Mouse (Mus musculus) kidney, embryonic 16.5 days (tissue): ENCODE measurements at regions not wholly inside any gene's neighbourhood (a gene's known extent, or its start where the extent isn't known, plus 50 kb on each side); places are given as distances from the start of the nearest gene placed in this dataset.

Experiments
- ATAC-seq: fragments of 200-750 bp; cut with Nextera tagmentation; 2 replicates; pipeline ENCODE4 v1.8.0; 2017; ENCODE audit warnings: moderate TSS enrichment; ENCODE audit not compliant: low FRiP score, low TSS enrichment
- H3K27ac ChIP-seq: fragments of 300-500 bp; sonication (generic); 2 replicates; pipeline ENCODE4 v1.5.1; 2014; ENCODE audit warnings: low read length
- H3K27me3 ChIP-seq: fragments of 300-500 bp; sonication (generic); 2 replicates; pipeline ENCODE4 v1.6.1; 2014; ENCODE audit warnings: low read length, control low read depth, mixed read lengths; ENCODE audit not compliant: insufficient read depth
- H3K36me3 ChIP-seq: fragments of 300-500 bp; sonication (generic); 2 replicates; pipeline ENCODE4 v1.6.1; 2014; ENCODE audit warnings: low read length, control low read depth, mixed read lengths; ENCODE audit not compliant: insufficient read depth
- H3K4me1 ChIP-seq: fragments of 300-500 bp; sonication (generic); 2 replicates; pipeline ENCODE4 v1.6.1; 2014; ENCODE audit warnings: low read length, control low read depth, mixed read lengths; ENCODE audit not compliant: insufficient read depth
- H3K4me2 ChIP-seq: fragments of 300-500 bp; sonication (generic); replicated peaks from 2 replicates; pipeline ENCODE4 v1.6.1; 2014; ENCODE audit warnings: low read depth, low read length
- H3K4me3 ChIP-seq: fragments of 300-500 bp; sonication (generic); 2 replicates; pipeline ENCODE4 v1.5.1; 2014; ENCODE audit warnings: mild to moderate bottlenecking, low read length
- H3K9ac ChIP-seq: fragments of 300-500 bp; sonication (generic); replicated peaks from 2 replicates; pipeline ENCODE4 v1.6.1; 2014; ENCODE audit warnings: low read length
- H3K9me3 ChIP-seq: fragments of 300-500 bp; sonication (generic); 2 replicates; pipeline ENCODE4 v1.6.1; 2016; ENCODE audit warnings: low read length, control low read depth
- WGBS: fragments of 180-500 bp; shearing (Covaris S2); extraction: QIAGEN DNeasy Blood & Tissue Kit; methylation state at CpG from one replicate; pipeline ENCODE4 v1.1.7; 2014; 5-methylcytosine and 5-hydroxymethylcytosine counted together

DNA sequence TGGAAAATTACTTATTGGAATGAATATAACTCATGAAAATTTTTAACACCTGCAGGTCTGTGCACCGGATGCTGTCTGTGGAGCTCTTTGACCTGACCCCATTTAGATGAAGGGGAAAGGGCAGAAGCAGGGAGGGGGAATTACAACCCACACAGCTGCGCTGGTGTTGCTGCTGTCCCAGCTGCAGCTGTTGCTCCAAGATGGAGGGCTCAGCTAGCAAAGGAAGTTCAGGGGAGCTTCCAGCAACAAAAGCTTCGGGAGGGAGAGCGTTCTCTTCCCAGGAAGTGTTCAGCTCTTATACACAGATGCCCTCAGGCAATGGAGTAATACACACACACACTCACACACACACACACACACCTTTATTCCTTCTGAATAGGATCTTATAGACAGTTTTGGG, 219.6 kb downstream of the Car2 start:
- WGBS, result 19% methylated on average over 4 of the region's 4 CpGs
- no peaks in the 10 kb centered on the region for H3K36me3 ChIP-seq
- H3K27me3 ChIP-seq, result no peaks in the 10 kb centered on the region
- no peak for ATAC-seq
- no peak overlapping the region for H3K9ac ChIP-seq
- H3K4me1 ChIP-seq, result no peaks in the 10 kb centered on the region
- no peak overlapping the region for H3K27ac ChIP-seq
- H3K9me3 ChIP-seq, result no peaks in the 10 kb centered on the region
- no peak overlapping the region for H3K4me3 ChIP-seq
- no peak overlapping the region for H3K4me2 ChIP-seq

GRCm38 (mm10) chr3:15106281-15106680, 220.2 kb downstream of the Car2 start:
- H3K4me3 ChIP-seq, result no peak overlapping the region
- H3K4me1 ChIP-seq, result no peaks in the 10 kb centered on the region
- no peaks in the 10 kb centered on the region for H3K9me3 ChIP-seq
- H3K4me2 ChIP-seq, result no peak overlapping the region
- no peaks in the 10 kb centered on the region for H3K27me3 ChIP-seq
- 80% methylated on average over 6 of the region's 6 CpGs for WGBS
- H3K27ac ChIP-seq, result no peak overlapping the region
- no peak overlapping the region for H3K9ac ChIP-seq
- ATAC-seq, result no peak
- no peaks in the 10 kb centered on the region for H3K36me3 ChIP-seq

DNA sequence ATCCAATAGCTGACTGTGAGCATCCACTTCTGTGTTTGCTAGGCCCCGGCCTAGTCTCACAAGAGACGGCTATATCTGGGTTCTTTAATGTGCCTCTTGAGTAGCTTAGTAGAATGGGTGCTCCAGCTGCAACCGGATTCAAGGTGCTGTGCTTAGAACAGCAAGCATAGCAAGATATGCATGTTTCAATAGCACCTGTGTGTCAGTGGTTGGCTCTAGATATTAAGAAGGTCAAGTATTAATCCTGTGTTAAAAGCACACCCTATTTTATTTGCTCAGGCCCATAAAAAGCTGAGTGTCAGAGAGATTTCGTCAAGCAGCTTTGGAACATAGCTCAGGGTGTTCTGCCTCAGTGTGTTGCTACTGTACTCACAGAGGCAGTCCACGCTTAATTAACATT, 221.2 kb downstream of the Car2 start:
- Histone ChIP-seq H3K9ac (no peak overlapping the region), H3K4me2 (no peak overlapping the region), H3K9me3 (no peaks in the 10 kb centered on the region), H3K36me3 (no peaks in the 10 kb centered on the region), H3K4me1 (no peaks in the 10 kb centered on the region), H3K27ac (no peak overlapping the region), H3K27me3 (no peaks in the 10 kb centered on the region), H3K4me3 (no peak overlapping the region)
- no peak for ATAC-seq
- 87% methylated on average over 5 of the region's 5 CpGs for WGBS

- Histone ChIP-seq H3K36me3 (no peaks in the 10 kb centered on the region), H3K9me3 (no peaks in the 10 kb centered on the region), H3K9ac (no peak overlapping the region), H3K27ac (no peak overlapping the region), H3K27me3 (no peaks in the 10 kb centered on the region), H3K4me2 (no peak overlapping the region), H3K4me3 (no peak overlapping the region), H3K4me1 (no peaks in the 10 kb centered on the region)
- WGBS, result 76% methylated on average over 9 of the region's 9 CpGs
- ATAC-seq, result no peak
Observed at GRCm38 (mm10) chr3:15108239-15108934, 222.3 kb downstream of the Car2 start.

DNA sequence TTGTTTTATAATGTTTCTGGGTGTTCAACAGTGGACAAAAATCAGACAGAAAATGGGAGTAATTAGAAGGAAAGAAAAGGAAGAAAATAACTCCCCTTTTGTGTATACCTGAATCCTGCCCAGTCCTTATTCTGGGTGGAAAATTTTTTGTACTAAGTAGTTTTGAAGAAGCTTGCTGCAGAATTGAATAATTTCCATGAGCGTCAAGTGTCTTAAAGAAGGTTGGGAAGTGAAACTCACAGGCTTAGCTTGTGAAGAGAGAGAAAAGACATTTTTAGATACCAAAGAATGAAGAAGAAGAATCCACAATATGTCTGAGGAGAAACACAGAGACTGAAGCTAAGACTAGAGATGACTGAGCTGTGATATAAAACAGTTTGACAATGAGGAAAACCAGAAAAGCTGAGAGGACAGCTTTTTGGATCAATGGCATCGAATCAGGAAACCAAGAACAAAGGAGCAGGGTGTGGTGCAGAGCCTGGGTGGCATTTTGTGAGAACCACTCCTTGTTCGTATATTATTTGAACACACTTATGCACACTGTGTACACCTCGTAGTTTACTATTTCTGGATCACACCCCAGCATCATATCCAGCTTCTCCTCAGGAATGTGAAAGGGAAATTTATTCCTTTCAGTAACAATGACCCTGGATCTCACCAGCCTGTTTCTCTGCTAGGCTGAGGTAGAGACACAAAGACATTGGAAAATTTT, 221.9 kb downstream of the Gm9733 start:
- ATAC-seq, result no peak
- H3K36me3 ChIP-seq, result no peaks in the 10 kb centered on the region
- 84% methylated on average over 4 of the region's 4 CpGs for WGBS
- no peaks in the 10 kb centered on the region for H3K9me3 ChIP-seq
- no peaks in the 10 kb centered on the region for H3K4me1 ChIP-seq
- H3K4me3 ChIP-seq, result no peak overlapping the region
- no peak overlapping the region for H3K4me2 ChIP-seq
- no peak overlapping the region for H3K9ac ChIP-seq
- no peak overlapping the region for H3K27ac ChIP-seq
- no peaks in the 10 kb centered on the region for H3K27me3 ChIP-seq

DNA sequence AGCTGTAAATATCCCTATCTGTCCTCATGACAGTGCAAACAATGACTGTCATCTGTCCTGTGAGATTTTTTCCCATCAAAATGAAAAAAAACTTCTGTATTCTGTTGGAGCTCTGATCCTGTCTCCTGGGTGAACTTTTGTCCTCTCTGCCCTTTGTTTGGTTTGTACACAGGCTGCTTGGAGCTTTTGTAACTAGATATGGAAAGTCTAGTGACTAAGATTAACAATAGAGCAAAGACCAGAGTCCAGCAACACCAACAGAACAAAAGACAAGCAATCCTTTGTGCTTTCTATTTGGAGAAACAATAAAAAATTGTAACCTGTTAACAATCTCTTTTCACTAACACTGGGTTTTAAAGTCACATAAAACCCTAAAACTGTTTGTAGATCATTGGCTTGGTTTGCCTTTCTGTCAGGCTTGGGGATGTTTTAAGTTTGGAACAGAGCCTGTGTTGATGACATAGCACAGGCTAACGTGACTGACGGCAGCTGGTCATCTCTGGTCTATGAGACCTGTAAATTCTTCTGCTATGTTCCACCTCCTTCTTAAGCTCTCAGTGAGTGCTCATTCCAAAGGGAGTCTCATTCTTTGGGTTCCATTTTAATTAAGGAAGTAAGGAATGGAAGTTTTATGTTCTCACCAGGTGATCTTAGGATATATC, 219.8 kb downstream of the Gm9733 start:
- Histone ChIP-seq H3K36me3 (no peaks in the 10 kb centered on the region), H3K9me3 (no peaks in the 10 kb centered on the region), H3K27ac (no peak overlapping the region), H3K4me1 (no peaks in the 10 kb centered on the region), H3K9ac (no peak overlapping the region), H3K27me3 (no peaks in the 10 kb centered on the region), H3K4me2 (no peak overlapping the region), H3K4me3 (no peak overlapping the region)
- WGBS, result 72% methylated on average over 2 of the region's 2 CpGs
- ATAC-seq, result no peak

GRCm38 (mm10) chr3:15118634-15119356, 213.3 kb downstream of the Gm9733 start:
- Histone ChIP-seq H3K9ac (no peak overlapping the region), H3K27me3 (no peaks in the 10 kb centered on the region), H3K4me2 (no peak overlapping the region), H3K4me3 (no peak overlapping the region), H3K4me1 (no peaks in the 10 kb centered on the region), H3K36me3 (no peaks in the 10 kb centered on the region), H3K27ac (no peak overlapping the region), H3K9me3 (no peaks in the 10 kb centered on the region)
- WGBS, result 36% methylated on average over 3 of the region's 3 CpGs
- ATAC-seq, result no peak

GRCm38 (mm10) chr3:15126736-15127135, 205.4 kb downstream of the Gm9733 start:
- no peaks in the 10 kb centered on the region for H3K9me3 ChIP-seq
- 35% methylated on average over 4 of the region's 4 CpGs for WGBS
- H3K4me3 ChIP-seq, result no peak overlapping the region
- no peaks in the 10 kb centered on the region for H3K36me3 ChIP-seq
- no peak overlapping the region for H3K27ac ChIP-seq
- H3K27me3 ChIP-seq, result no peaks in the 10 kb centered on the region
- H3K9ac ChIP-seq, result no peak overlapping the region
- no peak overlapping the region for H3K4me2 ChIP-seq
- no peaks in the 10 kb centered on the region for H3K4me1 ChIP-seq
- ATAC-seq, result no peak

DNA sequence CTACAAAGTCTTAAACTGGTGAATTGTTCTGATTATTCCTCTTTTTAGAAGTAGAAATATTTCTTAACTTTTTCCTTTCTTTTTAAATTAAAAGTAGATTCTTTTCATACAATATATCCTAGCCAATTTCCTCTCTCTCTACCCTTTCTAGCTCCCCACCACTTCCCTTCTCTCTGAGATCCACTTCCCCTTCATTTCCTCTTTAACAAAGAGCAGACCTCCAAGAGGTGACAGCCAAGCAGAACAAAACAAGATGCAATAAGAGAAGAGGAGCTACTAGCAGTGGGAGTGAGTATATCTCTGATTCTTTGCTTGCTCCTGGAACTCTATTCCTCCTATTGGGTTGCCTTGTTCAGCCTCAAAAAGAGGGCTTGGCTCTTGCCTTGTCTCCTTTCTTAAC, 203.7 kb downstream of the Gm9733 start:
- Histone ChIP-seq H3K27ac (no peak overlapping the region), H3K27me3 (no peaks in the 10 kb centered on the region), H3K4me2 (no peak overlapping the region), H3K9me3 (no peaks in the 10 kb centered on the region), H3K36me3 (no peaks in the 10 kb centered on the region), H3K9ac (no peak overlapping the region), H3K4me3 (no peak overlapping the region), H3K4me1 (no peaks in the 10 kb centered on the region)
- ATAC-seq, result no peak
